Mouse (Mus musculus): ENCODE measurements around the gene Carm1. TPM values are rescaled to one million over a fixed set of nuclear protein-coding genes. Genes with fewer than 3 reads are reported as not detected.

Gene Carm1
- 26.2 and 41.0 TPM in 2 replicates for polyA plus RNA-seq (2015; fragmentation: Nextera tagmentation; extraction: Ambion mirVana)

DNA sequence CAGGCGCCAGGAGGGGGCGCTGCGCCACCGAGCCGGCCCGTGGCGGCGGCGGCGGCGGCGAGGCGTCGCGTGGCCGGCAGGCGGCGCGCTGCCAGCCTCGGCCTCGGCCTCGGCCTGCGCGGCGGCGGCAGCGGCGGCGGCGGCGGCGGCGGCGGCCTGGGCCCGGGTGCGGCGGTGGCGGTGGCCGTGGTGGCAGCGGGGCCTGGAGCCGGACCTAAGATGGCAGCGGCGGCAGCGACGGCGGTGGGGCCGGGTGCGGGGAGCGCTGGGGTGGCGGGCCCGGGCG is at the start of gene Carm1:
TSS of gene Carm1 (plus strand) at position 106 of the 286 bp plus-strand sequence.
- H3K4me3 ChIP-seq, result peak within 1 kb of the TSS; percentile 90
- peaks cover 27% of the 10 kb centered on the region for H3K4me1 ChIP-seq (replicated peaks)
- H3K9ac ChIP-seq, result peak within 1 kb of the TSS; percentile 98
- H3K36me3 ChIP-seq, result no peaks in the 10 kb centered on the region
- no peaks in the 10 kb centered on the region for H3K27me3 ChIP-seq
- H3K9me3 ChIP-seq (replicated peaks), result no peaks in the 10 kb centered on the region
- peak within 1 kb of the TSS; percentile 82 for H3K4me2 ChIP-seq
- 0% methylated on average over 8 of the region's 52 CpGs for WGBS
- no peak for ATAC-seq (replicated peaks; ENCODE audit: insufficient number of reproducible peaks, insufficient read depth, low FRiP score, low read depth)
- peak within 1 kb of the TSS; percentile 99 for H3K27ac ChIP-seq

DNA sequence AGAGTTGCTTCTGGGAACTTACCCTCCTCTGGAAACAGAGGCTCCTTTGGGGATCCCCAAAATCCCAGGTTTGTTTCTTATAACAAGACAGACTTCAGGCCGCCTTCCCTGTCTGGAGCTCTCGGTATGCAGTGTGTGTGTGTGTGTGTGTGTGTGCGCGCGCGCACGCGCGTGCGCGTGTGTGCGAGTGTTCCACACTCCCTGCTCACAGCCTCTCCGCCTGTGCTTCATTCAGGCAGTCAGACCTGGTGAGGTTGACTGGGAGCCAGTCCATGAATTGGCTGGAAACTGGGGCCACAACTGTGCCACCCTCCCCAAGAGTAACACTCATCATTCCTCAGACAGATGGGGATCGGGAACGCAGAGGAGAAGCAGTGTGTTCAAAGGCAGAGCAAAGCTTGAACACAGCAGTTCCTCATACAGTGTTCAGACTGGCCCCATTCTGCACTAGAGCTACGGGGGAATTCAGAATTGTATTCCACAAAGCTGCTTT is 49.6 kb upstream of the Carm1 start:
- Histone ChIP-seq H3K36me3 (peaks cover 22% of the 10 kb centered on the region), H3K9ac (no peak overlapping the region), H3K4me3 (no peak overlapping the region), H3K9me3 (replicated peaks) (no peaks in the 10 kb centered on the region), H3K4me2 (no peak overlapping the region), H3K4me1 (replicated peaks) (no peaks in the 10 kb centered on the region), H3K27me3 (no peaks in the 10 kb centered on the region), H3K27ac (peak overlapping the region; percentile 58; the same call in 1 of the 2 replicates)
- ATAC-seq (replicated peaks; ENCODE audit: insufficient number of reproducible peaks, insufficient read depth, low FRiP score, low read depth), result no peak
- 87% methylated on average over 16 of the region's 16 CpGs for WGBS

DNA sequence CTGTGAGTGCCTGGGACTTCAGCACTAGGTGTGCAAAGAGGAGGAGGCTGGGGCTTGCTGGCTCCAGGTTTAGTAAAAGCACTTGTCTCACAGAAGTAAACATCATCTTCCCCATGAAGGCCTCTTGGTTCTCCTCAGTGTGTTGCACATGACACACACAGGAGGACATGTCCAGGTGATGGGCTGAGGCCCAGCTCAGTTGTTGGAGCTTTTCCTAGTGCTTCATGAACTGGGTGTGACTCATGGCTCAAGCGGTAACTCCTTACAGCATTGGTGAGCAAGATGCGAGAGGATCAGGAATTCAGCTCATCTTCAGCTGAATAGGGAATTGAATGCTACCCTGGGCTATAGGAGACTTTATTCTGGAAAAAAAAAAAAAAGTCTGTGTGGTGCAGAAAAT is 49.0 kb upstream of the Carm1 start:
- Histone ChIP-seq H3K27ac (no peak overlapping the region), H3K9ac (no peak overlapping the region), H3K4me2 (no peak overlapping the region), H3K4me1 (replicated peaks) (no peaks in the 10 kb centered on the region), H3K4me3 (no peak overlapping the region), H3K9me3 (replicated peaks) (no peaks in the 10 kb centered on the region), H3K27me3 (no peaks in the 10 kb centered on the region), H3K36me3 (peaks cover 27% of the 10 kb centered on the region)
- ATAC-seq (replicated peaks; ENCODE audit: insufficient number of reproducible peaks, insufficient read depth, low FRiP score, low read depth), result no peak
- WGBS, result 90% methylated on average over 2 of the region's 2 CpGs

DNA sequence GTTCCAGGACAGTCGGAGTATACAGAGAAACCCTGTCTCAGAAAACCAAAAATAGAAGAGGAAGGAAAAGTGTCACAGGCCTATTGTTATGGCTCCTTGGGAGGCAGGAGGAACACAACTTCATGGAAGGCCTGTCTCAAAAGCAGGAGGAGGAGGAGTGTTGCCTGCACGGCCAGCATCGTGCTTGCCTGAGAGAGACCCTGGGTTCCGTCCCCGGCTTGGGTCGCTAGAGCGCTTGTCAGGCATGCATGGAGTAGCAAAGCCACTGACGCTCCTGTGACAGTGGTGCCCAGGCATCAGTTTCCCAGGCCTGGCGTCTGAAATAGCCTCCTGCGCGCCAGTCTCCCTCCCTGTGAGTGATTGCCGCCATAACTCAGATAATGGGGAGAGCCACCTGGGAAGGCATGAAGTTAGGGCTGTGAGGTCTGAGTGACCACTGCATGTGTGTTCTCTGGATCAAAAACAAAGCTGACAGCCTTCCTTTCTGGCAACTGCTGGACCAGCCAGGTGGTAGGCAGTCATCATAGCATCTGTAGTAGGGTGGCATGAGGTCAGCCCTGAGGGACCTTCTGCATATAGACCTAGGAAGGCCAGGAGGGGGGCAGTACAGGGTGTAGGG is 48.3 kb upstream of the Carm1 start:
- Histone ChIP-seq H3K9me3 (replicated peaks) (no peaks in the 10 kb centered on the region), H3K4me1 (replicated peaks) (no peaks in the 10 kb centered on the region), H3K9ac (no peak overlapping the region), H3K4me3 (no peak overlapping the region), H3K36me3 (peaks cover 33% of the 10 kb centered on the region), H3K27me3 (no peaks in the 10 kb centered on the region), H3K27ac (no peak overlapping the region), H3K4me2 (no peak overlapping the region)
- ATAC-seq (replicated peaks; ENCODE audit: insufficient number of reproducible peaks, insufficient read depth, low FRiP score, low read depth), result no peak
- WGBS, result 81% methylated on average over 12 of the region's 12 CpGs

DNA sequence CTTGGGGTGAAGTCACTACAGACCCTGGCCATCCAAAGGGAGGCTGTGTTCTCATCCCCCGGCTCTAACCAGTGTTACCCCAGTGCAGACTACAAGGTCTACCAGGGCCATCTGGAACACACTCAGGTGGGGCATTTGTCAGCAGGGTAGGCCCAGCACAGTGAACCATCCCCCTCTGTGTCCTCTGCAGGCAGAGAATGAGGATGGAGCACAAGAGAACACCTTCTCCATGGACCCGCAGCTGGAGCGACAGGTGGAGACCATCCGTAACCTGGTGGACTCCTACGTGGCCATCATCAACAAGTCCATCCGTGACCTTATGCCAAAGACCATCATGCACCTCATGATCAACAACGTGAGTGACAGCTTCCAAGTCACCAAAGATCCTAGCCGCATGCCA is 43.3 kb upstream of the Carm1 start:
- no peak overlapping the region for H3K27ac ChIP-seq
- H3K4me3 ChIP-seq, result no peak overlapping the region
- H3K4me1 ChIP-seq (replicated peaks), result no peaks in the 10 kb centered on the region
- H3K9ac ChIP-seq, result no peak overlapping the region
- no peaks in the 10 kb centered on the region for H3K9me3 ChIP-seq (replicated peaks)
- ATAC-seq (replicated peaks; ENCODE audit: insufficient number of reproducible peaks, insufficient read depth, low FRiP score, low read depth), result no peak
- no peak overlapping the region for H3K4me2 ChIP-seq
- H3K36me3 ChIP-seq, result peaks cover 69% of the 10 kb centered on the region
- WGBS, result 88% methylated on average over 8 of the region's 8 CpGs
- H3K27me3 ChIP-seq, result no peaks in the 10 kb centered on the region

DNA sequence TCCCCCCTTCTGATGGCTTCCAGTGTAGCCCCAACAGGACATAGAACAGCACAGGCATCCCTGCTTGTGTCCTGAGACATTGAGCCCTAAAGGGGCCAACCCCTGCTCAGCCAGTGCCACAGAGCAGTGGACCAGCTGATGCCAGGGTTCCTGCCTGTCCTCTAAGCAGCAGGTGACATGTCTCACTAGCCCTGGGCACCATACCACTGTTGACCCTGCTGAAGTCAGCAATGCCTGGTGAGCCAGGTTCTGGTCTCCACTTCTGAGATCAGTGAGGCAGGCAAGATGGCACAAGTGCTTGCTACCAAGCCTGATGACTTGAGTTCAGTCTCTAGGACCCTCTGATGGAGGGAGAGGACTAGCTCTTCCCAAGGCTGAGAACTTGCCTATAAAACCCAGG is 40.9 kb upstream of the Carm1 start:
- no peak overlapping the region for H3K9ac ChIP-seq
- no peak overlapping the region for H3K27ac ChIP-seq
- ATAC-seq (replicated peaks; ENCODE audit: insufficient number of reproducible peaks, insufficient read depth, low FRiP score, low read depth), result no peak
- no peaks in the 10 kb centered on the region for H3K27me3 ChIP-seq
- no peak overlapping the region for H3K4me2 ChIP-seq
- no peak overlapping the region for H3K4me3 ChIP-seq
- peaks cover 60% of the 10 kb centered on the region for H3K36me3 ChIP-seq
- peaks cover 9% of the 10 kb centered on the region for H3K4me1 ChIP-seq (replicated peaks)
- H3K9me3 ChIP-seq (replicated peaks), result no peaks in the 10 kb centered on the region

DNA sequence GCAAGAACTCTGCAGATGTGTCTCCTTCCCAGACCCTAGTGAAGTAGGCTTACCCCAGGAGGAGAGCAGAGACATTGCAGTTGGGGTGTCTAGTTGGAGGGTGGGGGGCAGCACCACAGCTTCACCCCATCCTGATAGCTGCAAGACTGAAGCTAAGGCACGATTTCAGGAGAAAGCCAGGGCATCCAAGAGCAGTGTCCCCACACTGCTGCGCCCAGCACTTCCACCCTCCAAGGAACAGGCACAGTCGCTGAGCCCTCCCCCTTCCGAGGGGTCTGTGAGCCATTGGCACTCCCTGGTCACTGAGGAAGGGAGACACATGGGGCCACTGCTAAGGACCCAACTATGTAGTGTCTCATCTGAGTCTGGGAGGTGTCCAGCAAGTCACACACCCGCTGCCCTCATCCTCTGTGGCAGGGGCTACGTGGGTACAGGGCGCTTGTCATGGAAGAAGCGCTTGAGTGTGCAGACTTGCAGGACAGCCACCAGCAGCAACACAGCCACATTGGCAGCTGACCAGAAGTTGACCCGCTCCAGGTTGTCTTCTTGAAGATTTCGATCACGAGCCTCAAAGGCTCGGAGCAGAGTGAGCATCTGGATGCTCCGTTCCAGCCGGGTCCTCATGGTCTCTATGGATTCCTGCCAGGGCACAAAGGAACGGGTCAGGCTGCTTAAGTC is 38.8 kb upstream of the Carm1 start:
- Histone ChIP-seq H3K27me3 (no peaks in the 10 kb centered on the region), H3K9me3 (replicated peaks) (no peaks in the 10 kb centered on the region), H3K4me1 (replicated peaks) (peaks cover 14% of the 10 kb centered on the region), H3K36me3 (peaks cover 53% of the 10 kb centered on the region), H3K9ac (no peak overlapping the region), H3K27ac (no peak overlapping the region), H3K4me2 (no peak overlapping the region), H3K4me3 (no peak overlapping the region)
- WGBS, result 90% methylated on average over 15 of the region's 15 CpGs
- ATAC-seq (replicated peaks; ENCODE audit: insufficient number of reproducible peaks, insufficient read depth, low FRiP score, low read depth), result no peak

DNA sequence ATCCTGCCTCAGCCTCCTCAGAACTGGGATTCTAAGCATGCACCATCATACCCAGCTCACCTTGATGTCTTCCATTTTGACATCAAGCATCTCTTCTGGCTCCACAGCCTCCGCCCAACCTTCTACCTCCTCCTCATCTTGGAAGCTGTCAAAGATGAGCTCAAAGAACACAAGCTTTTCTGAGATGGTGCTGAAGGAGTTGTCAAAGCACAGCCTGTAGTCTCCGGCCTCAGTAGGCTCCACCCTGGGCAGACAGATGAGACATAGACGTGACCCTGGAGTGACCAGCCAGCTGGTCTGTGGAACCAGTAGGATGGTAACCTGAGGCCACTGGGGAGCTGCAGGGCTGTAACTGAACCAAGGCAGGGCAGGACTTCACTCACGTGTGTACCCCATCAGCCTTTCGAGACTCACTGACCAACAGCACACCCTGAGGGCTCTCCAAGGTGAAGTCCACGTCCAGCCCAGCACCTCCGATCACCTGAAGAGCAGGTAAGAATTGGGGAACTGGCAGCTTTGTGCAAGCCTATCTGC is 37.8 kb upstream of the Carm1 start:
- peak overlapping the region; percentile 84 for H3K9ac ChIP-seq
- 70% methylated on average over 7 of the region's 7 CpGs for WGBS
- ATAC-seq (replicated peaks; ENCODE audit: insufficient number of reproducible peaks, insufficient read depth, low FRiP score, low read depth), result no peak
- no peaks in the 10 kb centered on the region for H3K27me3 ChIP-seq
- H3K27ac ChIP-seq, result 0 out of 2 replicates have a peak overlapping the region, but pooled peaks have one; percentile 96
- H3K9me3 ChIP-seq (replicated peaks), result no peaks in the 10 kb centered on the region
- peak overlapping the region; percentile 84 for H3K4me3 ChIP-seq
- H3K4me1 ChIP-seq (replicated peaks), result peaks cover 14% of the 10 kb centered on the region
- peak overlapping the region; percentile 71 for H3K4me2 ChIP-seq
- H3K36me3 ChIP-seq, result peaks cover 45% of the 10 kb centered on the region

DNA sequence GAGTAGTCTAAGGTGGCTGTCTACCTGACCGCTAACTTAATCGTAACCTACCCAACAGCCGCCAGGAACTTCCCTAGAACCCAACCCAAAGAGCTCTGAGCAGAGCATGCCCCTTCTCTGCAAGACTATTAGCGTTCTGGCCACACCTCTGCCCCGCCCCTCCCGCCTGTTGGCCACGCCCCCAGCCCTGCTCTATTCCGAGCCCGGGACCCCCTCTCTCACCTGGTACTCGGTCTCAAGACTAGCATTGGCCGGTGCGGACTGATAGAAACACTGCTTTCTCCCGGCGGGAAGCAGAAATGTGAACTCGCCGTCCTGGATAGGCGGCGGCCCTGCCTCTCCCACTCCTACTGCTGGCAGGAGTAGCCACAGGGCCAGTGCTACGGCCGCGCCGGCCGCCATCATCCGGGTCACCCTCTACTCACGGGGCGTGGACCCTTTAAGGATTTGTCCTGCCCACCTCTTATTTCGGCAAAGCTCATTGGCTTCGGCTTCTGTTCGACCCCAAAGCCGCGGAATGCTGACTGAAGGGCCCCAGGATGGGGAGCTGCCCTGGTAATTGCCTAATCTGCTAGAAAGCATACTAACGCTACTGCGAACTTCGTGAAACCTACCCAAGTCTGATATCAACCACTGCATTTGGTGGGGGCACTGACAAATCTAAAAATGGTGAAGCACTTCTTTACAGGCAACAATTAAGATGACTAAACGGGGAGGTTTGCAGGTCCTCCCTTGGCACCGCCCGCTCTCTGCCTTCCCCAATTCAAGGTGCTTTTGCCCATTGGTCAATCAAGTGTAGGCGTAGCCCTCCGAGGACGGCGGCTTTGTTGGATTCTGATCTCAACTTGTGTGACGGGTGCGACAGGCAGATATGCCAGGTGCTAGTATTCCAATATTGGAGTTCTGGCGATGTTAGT is 36.7 kb upstream of the Carm1 start, which contains the start of gene Tmed1:
TSS of gene Tmed1 (minus strand) at position 481 of the 917 bp plus-strand sequence.
- peaks cover 14% of the 10 kb centered on the region for H3K4me1 ChIP-seq (replicated peaks)
- peak within 1 kb of the TSS; percentile 96 for H3K27ac ChIP-seq
- H3K27me3 ChIP-seq, result no peaks in the 10 kb centered on the region
- peak; percentile 95 for ATAC-seq (replicated peaks; ENCODE audit: insufficient number of reproducible peaks, insufficient read depth, low FRiP score, low read depth)
- peaks cover 36% of the 10 kb centered on the region for H3K36me3 ChIP-seq
- peak within 1 kb of the TSS; percentile 84 for H3K4me3 ChIP-seq
- H3K4me2 ChIP-seq, result peak within 1 kb of the TSS; percentile 71
- 0% methylated on average over 44 of the region's 44 CpGs for WGBS
- peak within 1 kb of the TSS; percentile 84 for H3K9ac ChIP-seq
- H3K9me3 ChIP-seq (replicated peaks), result no peaks in the 10 kb centered on the region

DNA sequence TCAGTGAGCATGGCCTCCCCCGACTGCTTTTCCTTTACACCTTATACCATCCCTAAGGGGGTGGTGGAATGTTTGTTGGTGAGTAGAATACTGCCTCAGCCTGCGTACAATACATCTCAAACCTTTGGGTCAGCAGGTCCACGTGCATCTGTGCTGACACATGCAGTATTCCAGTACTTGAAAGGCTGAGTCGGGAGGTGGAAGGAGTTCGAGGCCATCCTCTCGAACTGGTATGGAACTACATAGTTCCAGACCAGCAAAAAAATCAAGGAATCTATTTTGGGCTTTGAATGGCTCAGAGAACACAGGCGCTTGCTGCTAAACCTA is 36.0 kb upstream of the Carm1 start:
- H3K4me3 ChIP-seq, result peak overlapping the region; percentile 84
- H3K9ac ChIP-seq, result peak overlapping the region; percentile 23; the same call in 1 of the 2 replicates
- peaks cover 14% of the 10 kb centered on the region for H3K4me1 ChIP-seq (replicated peaks)
- WGBS, result 5% methylated on average over 7 of the region's 7 CpGs
- no peaks in the 10 kb centered on the region for H3K9me3 ChIP-seq (replicated peaks)
- H3K27ac ChIP-seq, result peak overlapping the region; percentile 96
- peaks cover 30% of the 10 kb centered on the region for H3K36me3 ChIP-seq
- ATAC-seq (replicated peaks; ENCODE audit: insufficient number of reproducible peaks, insufficient read depth, low FRiP score, low read depth), result peak; percentile 9; the same call in 1 of the 2 replicates
- no peaks in the 10 kb centered on the region for H3K27me3 ChIP-seq
- H3K4me2 ChIP-seq, result peak overlapping the region; percentile 71

DNA sequence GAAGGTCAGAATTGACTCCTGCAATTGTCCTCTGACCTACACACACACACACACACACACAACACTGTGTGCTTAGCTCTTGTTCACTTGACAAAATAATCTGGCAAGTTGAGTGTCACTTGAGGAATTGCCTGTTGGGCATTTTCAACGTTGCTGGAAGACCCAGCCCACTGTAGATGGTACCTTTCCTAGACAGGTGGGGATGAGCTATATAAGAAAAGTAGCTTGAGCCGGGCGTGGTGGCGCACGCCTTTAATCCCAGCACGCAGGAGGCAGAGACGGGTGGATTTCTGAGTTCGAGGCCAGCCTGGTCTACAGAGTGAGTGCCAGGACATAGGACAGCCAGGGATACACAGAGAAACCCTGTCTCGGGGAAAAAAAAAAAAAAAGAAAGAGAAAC is 35.6 kb upstream of the Carm1 start:
- Histone ChIP-seq H3K36me3 (peaks cover 26% of the 10 kb centered on the region), H3K4me3 (peak overlapping the region; percentile 84), H3K9me3 (replicated peaks) (no peaks in the 10 kb centered on the region), H3K9ac (no peak overlapping the region; the same call in 1 of the 2 replicates), H3K4me2 (peak overlapping the region; percentile 71), H3K4me1 (replicated peaks) (peaks cover 14% of the 10 kb centered on the region), H3K27me3 (no peaks in the 10 kb centered on the region), H3K27ac (peak overlapping the region; percentile 96)
- no peak for ATAC-seq (replicated peaks; ENCODE audit: insufficient number of reproducible peaks, insufficient read depth, low FRiP score, low read depth)
- whole genome bisulfite sequencing, result 79% methylated on average over 9 of the region's 9 CpGs

Data from heart, embryonic 15.5 days (tissue).